Mouse (Mus musculus): Measurements from ENCODE around the gene Zfp592. TPM values are rescaled to one million over a fixed set of nuclear protein-coding genes. Genes with fewer than 3 reads are reported as not detected.

Zfp592 gene
- total RNA-seq, 1 experiment: 8.2 TPM

GRCm38 (mm10) chr7:80986458-80987187, 6.9 kb upstream of the Zfp592 start:
- no peaks in the 10 kb centered on the region for H3K9me3 ChIP-seq (ENCODE audit: control insufficient read depth, insufficient read depth, low read depth, low read length)
- no peaks in the 10 kb centered on the region for H3K36me3 ChIP-seq (ENCODE audit: control insufficient read depth, insufficient read depth, low read length, poor library complexity, severe bottlenecking)
- no peak for DNase-seq (ENCODE audit: low read depth, low spot score)
- H3K27ac ChIP-seq (ENCODE audit: insufficient read depth, low read depth, low read length, poor library complexity, severe bottlenecking): no peak overlapping the region
- no peak for TF ChIP-seq ZC3H11A (IDR thresholded peaks at IDR 0.05; ENCODE audit: borderline replicate concordance, low read depth, low read length)
- no peak for TF ChIP-seq CHD2 (IDR thresholded peaks at IDR 0.05; ENCODE audit: low read depth, low read length)
- no peak for TF ChIP-seq HCFC1 (IDR thresholded peaks at IDR 0.05; ENCODE audit: borderline replicate concordance, insufficient read depth, low read length)
- TF ChIP-seq ZNF384 (IDR thresholded peaks at IDR 0.05; ENCODE audit: low read depth, low read length): no peak
- TF ChIP-seq MAFK (IDR thresholded peaks at IDR 0.05; ENCODE audit: insufficient read depth, low read depth, low read length): no peak
- no peak overlapping the region for H3K4me3 ChIP-seq (ENCODE audit: insufficient read depth in 1 of 2, low read depth in 1 of 2, low read length in 2 of 2, poor library complexity in 1 of 2, severe bottlenecking in 1 of 2)
- no peak overlapping the region for H3K9ac ChIP-seq (ENCODE audit: insufficient read depth, low read depth, low read length, poor library complexity, severe bottlenecking)
- H3K4me1 ChIP-seq (ENCODE audit: control insufficient read depth in 2 of 2, insufficient read depth in 2 of 2, low read length in 2 of 2, poor library complexity in 1 of 2): no peaks in the 10 kb centered on the region
- in situ Hi-C loops (cut with MboI; ENCODE audit: low sequenced_read_pairs in 2 of 2, unreplicated experiment in 2 of 2): no loop called here

- Histone ChIP-seq H3K36me3 (ENCODE audit: control insufficient read depth, insufficient read depth, low read length, poor library complexity, severe bottlenecking) (no peaks in the 10 kb centered on the region), H3K27ac (ENCODE audit: insufficient read depth, low read depth, low read length, poor library complexity, severe bottlenecking) (no peak overlapping the region), H3K4me3 (ENCODE audit: insufficient read depth in 1 of 2, low read depth in 1 of 2, low read length in 2 of 2, poor library complexity in 1 of 2, severe bottlenecking in 1 of 2) (no peak overlapping the region), H3K9ac (ENCODE audit: insufficient read depth, low read depth, low read length, poor library complexity, severe bottlenecking) (no peak overlapping the region), H3K9me3 (ENCODE audit: control insufficient read depth, insufficient read depth, low read depth, low read length) (no peaks in the 10 kb centered on the region), H3K4me1 (ENCODE audit: control insufficient read depth in 2 of 2, insufficient read depth in 2 of 2, low read length in 2 of 2, poor library complexity in 1 of 2) (no peaks in the 10 kb centered on the region)
- TF ChIP-seq ZC3H11A (IDR thresholded peaks at IDR 0.05; ENCODE audit: borderline replicate concordance, low read depth, low read length) (no peak), ZNF384 (IDR thresholded peaks at IDR 0.05; ENCODE audit: low read depth, low read length) (no peak), MAFK (IDR thresholded peaks at IDR 0.05; ENCODE audit: insufficient read depth, low read depth, low read length) (no peak), HCFC1 (IDR thresholded peaks at IDR 0.05; ENCODE audit: borderline replicate concordance, insufficient read depth, low read length) (no peak)
- in situ Hi-C loops (cut with MboI; ENCODE audit: low sequenced_read_pairs in 2 of 2, unreplicated experiment in 2 of 2): no loop called here
- no peak for DNase-seq (ENCODE audit: low read depth, low spot score)
Measured at GRCm38 (mm10) chr7:80987805-80988625, 5.5 kb upstream of the Zfp592 start.

DNA sequence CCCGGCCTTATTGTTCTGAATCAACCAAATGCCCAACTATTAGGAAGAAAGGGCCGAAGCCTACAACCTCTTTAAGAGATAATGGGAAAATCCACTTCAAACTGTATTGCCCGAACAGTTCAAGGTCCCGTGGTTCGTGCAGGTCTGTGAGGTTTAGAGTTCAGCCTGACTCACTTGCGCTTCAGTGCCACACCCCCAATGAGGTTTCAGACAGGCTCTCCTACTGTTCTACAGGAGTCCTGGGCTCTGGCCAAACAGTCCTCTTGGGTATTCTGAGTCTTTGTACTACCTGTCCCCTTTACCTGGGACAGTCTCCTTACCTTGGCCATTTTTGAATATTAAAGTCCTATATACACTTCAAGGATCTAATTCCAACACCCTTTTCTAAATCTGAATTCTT, 3.2 kb upstream of the Zfp592 start:
- in situ Hi-C loops (cut with MboI; ENCODE audit: low sequenced_read_pairs in 2 of 2, unreplicated experiment in 2 of 2): no loop called here
- Histone ChIP-seq H3K4me1 (ENCODE audit: control insufficient read depth in 2 of 2, insufficient read depth in 2 of 2, low read length in 2 of 2, poor library complexity in 1 of 2) (peaks cover 0 to 3% of the 10 kb centered on the region in 2 experiments; a peak in 2 of 4 replicates), H3K9ac (ENCODE audit: insufficient read depth, low read depth, low read length, poor library complexity, severe bottlenecking) (no peak overlapping the region), H3K9me3 (ENCODE audit: control insufficient read depth, insufficient read depth, low read depth, low read length) (no peaks in the 10 kb centered on the region), H3K36me3 (ENCODE audit: control insufficient read depth, insufficient read depth, low read length, poor library complexity, severe bottlenecking) (no peaks in the 10 kb centered on the region), H3K4me3 (ENCODE audit: insufficient read depth in 1 of 2, low read depth in 1 of 2, low read length in 2 of 2, poor library complexity in 1 of 2, severe bottlenecking in 1 of 2) (no peak overlapping the region), H3K27ac (ENCODE audit: insufficient read depth, low read depth, low read length, poor library complexity, severe bottlenecking) (no peak overlapping the region)
- DNase-seq (ENCODE audit: low read depth, low spot score): no peak
- TF ChIP-seq ZC3H11A (IDR thresholded peaks at IDR 0.05; ENCODE audit: borderline replicate concordance, low read depth, low read length) (no peak), ZNF384 (IDR thresholded peaks at IDR 0.05; ENCODE audit: low read depth, low read length) (no peak), HCFC1 (IDR thresholded peaks at IDR 0.05; ENCODE audit: borderline replicate concordance, insufficient read depth, low read length) (no peak), CHD2 (IDR thresholded peaks at IDR 0.05; ENCODE audit: low read depth, low read length) (no peak), MAFK (IDR thresholded peaks at IDR 0.05; ENCODE audit: insufficient read depth, low read depth, low read length) (no peak)

DNA sequence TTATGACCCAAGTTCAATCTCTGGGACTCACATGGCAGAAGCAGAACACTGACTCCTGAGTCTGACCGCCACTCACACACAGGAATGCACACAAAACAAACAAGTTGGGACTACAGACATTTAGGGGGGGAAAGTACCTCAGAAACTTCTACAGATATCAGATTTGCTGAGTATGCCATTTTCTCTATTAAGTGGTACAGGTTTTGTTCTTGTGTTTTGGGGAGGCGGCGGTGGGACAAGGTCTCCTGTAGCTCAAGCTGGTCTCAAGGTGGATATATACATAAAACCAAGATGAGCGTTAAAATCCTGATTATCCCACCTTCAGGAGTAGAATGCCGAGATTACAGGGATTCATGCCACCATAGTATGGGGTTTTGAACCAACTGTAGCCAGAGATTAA, 1.9 kb upstream of the Zfp592 start:
- Histone ChIP-seq H3K9ac (ENCODE audit: insufficient read depth, low read depth, low read length, poor library complexity, severe bottlenecking) (no peak overlapping the region), H3K27ac (ENCODE audit: insufficient read depth, low read depth, low read length, poor library complexity, severe bottlenecking) (no peak overlapping the region), H3K36me3 (ENCODE audit: control insufficient read depth, insufficient read depth, low read length, poor library complexity, severe bottlenecking) (no peaks in the 10 kb centered on the region), H3K9me3 (ENCODE audit: control insufficient read depth, insufficient read depth, low read depth, low read length) (no peaks in the 10 kb centered on the region), H3K4me3 (ENCODE audit: insufficient read depth in 1 of 2, low read depth in 1 of 2, low read length in 2 of 2, poor library complexity in 1 of 2, severe bottlenecking in 1 of 2) (no peak overlapping the region; a peak in 1 of 4 replicates), H3K4me1 (ENCODE audit: control insufficient read depth in 2 of 2, insufficient read depth in 2 of 2, low read length in 2 of 2, poor library complexity in 1 of 2) (peaks cover 0 to 3% of the 10 kb centered on the region in 2 experiments; a peak in 2 of 4 replicates)
- no peak for DNase-seq (ENCODE audit: low read depth, low spot score)
- TF ChIP-seq ZC3H11A (IDR thresholded peaks at IDR 0.05; ENCODE audit: borderline replicate concordance, low read depth, low read length) (no peak), CHD2 (IDR thresholded peaks at IDR 0.05; ENCODE audit: low read depth, low read length) (no peak), ZNF384 (IDR thresholded peaks at IDR 0.05; ENCODE audit: low read depth, low read length) (no peak), MAFK (IDR thresholded peaks at IDR 0.05; ENCODE audit: insufficient read depth, low read depth, low read length) (no peak; the same call in 1 of the 2 replicates)
- in situ Hi-C loops (cut with MboI; ENCODE audit: low sequenced_read_pairs in 2 of 2, unreplicated experiment in 2 of 2): no loop called here

All from ES-E14 (cell line).